Mouse (Mus musculus) limb, embryonic 13.5 days (tissue): ENCODE results near the gene Nxpe3. TPM values are rescaled to one million over a fixed set of nuclear protein-coding genes. Genes with fewer than 3 reads are reported as not detected.
"Not testable (repeated sequence)": the region's sequence is repeated elsewhere in the genome, so short reads cannot be mapped to it uniquely, and the experiment has no call there.

Experiments
- ATAC-seq: fragments of 200-750 bp; cut with Nextera tagmentation; 2 replicates; pipeline ENCODE4 v1.8.0; 2017; ENCODE audit warnings: low read depth, moderate number of reproducible peaks, moderate TSS enrichment; ENCODE audit not compliant: low FRiP score
- H3K27ac ChIP-seq: fragments of 300-500 bp; sonication (generic); 2 replicates; pipeline ENCODE4 v1.5.1; 2015; ENCODE audit warnings: inconsistent platforms, mild to moderate bottlenecking, moderate library complexity
- H3K27me3 ChIP-seq: fragments of 300-500 bp; sonication (generic); 2 replicates; pipeline ENCODE4 v1.6.1; 2015; ENCODE audit warnings: mild to moderate bottlenecking, inconsistent platforms
- H3K36me3 ChIP-seq: fragments of 300-500 bp; sonication (generic); 2 replicates; pipeline ENCODE4 v1.6.1; 2015; ENCODE audit warnings: inconsistent platforms, mild to moderate bottlenecking, moderate library complexity
- H3K4me1 ChIP-seq: fragments of 300-500 bp; sonication (generic); 2 replicates; pipeline ENCODE4 v1.6.1; 2015; ENCODE audit warnings: inconsistent platforms
- H3K4me2 ChIP-seq: fragments of 300-500 bp; sonication (generic); replicated peaks from 2 replicates; pipeline ENCODE4 v1.6.1; 2015; ENCODE audit warnings: inconsistent platforms, mild to moderate bottlenecking, moderate library complexity
- H3K4me3 ChIP-seq: fragments of 300-500 bp; sonication (generic); 2 replicates; pipeline ENCODE4 v1.5.1; 2015; ENCODE audit warnings: moderate library complexity, mild to moderate bottlenecking, inconsistent platforms
- H3K9ac ChIP-seq: fragments of 300-500 bp; sonication (generic); 2 replicates; pipeline ENCODE4 v1.6.1; 2015; ENCODE audit warnings: mild to moderate bottlenecking, inconsistent platforms
- H3K9me3 ChIP-seq: fragments of 300-500 bp; sonication (generic); 2 replicates; pipeline ENCODE4 v1.6.1; 2016; ENCODE audit warnings: inconsistent platforms
- WGBS: fragments of 180-500 bp; shearing (Covaris S2); methylation state at CpG from one replicate; pipeline ENCODE4 v1.1.7; 2015; 5-methylcytosine and 5-hydroxymethylcytosine counted together
- polyA plus RNA-seq: library from polyadenylated mRNA; unstranded; fragments of >200 nt; fragmentation: Nextera tagmentation; extraction: Ambion mirVana; gene quantifications from 2 replicates; pipeline ENCODE4 v1.2.1, GENCODE M21; 2015

Nxpe3 gene
- polyA plus RNA-seq, 1 experiment from 2014 or later, result 0.66 TPM

DNA sequence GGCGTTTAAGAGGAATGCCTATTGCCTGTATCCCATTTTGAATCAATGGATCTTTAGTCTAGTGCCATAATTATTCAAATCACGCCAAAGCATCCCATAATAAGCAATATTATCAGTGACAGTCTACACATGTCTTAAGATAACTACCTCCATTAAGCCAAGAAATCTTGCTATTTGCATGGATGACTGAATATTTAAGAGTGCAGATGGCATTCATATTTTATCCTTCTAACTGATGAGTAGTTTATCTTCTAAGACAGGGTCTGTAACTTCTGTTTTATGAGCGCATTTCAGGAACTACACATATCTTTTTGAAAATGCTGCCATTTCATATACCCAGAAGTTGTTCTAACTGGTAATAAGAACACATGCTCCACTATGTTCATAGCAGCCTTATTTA, 50.2 kb downstream of the Nxpe3 start:
- Histone ChIP-seq H3K4me1 (no peaks in the 10 kb centered on the region), H3K27ac (no peak overlapping the region), H3K4me2 (no peak overlapping the region), H3K9ac (no peak overlapping the region), H3K27me3 (no peaks in the 10 kb centered on the region), H3K36me3 (peaks cover 14% of the 10 kb centered on the region), H3K4me3 (no peak overlapping the region), H3K9me3 (peaks cover 6% of the 10 kb centered on the region; the same call in 1 of the 2 replicates)
- WGBS, result 93% methylated on average over 3 of the region's 3 CpGs
- no peak for ATAC-seq

DNA sequence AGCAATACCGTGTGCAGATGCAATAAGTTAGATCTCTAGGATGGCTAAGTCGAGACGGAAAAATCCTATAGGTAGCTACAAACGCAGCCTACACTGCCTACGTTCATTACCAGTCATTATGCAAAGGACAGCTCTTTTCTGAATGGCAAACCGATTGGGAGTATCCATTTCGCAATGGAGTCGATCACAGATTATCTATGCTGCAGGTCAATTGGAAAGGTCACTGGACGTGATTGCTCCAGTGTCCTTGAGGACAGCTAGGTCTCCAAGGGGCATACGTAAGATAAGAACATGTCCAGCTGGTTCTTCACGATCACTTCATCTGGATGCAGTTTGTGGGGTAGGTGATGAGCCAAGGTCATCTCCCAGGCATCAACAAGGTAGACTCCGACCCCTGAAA, 51.2 kb downstream of the Nxpe3 start:
- peaks cover 6% of the 10 kb centered on the region; the same call in 1 of the 2 replicates for H3K9me3 ChIP-seq
- H3K27me3 ChIP-seq, result no peaks in the 10 kb centered on the region
- ATAC-seq, result no peak
- no peak overlapping the region for H3K4me3 ChIP-seq
- H3K4me2 ChIP-seq, result no peak overlapping the region
- H3K36me3 ChIP-seq, result peaks cover 14% of the 10 kb centered on the region
- no peaks in the 10 kb centered on the region for H3K4me1 ChIP-seq
- H3K9ac ChIP-seq, result no peak overlapping the region
- 94% methylated on average over 12 of the region's 12 CpGs for WGBS
- H3K27ac ChIP-seq, result no peak overlapping the region

DNA sequence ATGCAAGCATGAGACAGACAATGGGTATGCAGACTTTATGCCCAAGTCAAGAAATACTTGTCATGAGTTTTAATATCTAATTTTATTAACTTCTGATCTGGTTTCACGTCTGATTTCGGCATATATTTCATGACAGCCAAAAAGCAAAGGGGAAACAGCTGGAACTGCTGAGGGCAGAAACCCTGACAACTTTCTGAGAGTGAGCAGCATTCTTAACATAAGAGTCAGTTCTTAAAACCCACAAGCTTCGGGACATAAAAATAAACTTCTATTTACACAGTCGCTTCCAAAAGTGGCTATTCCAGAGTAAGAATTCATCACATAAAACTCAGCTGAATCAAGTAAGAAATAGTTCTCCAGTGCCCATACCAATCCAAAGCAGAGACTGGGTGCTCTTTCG, 52.0 kb downstream of the Nxpe3 start:
- H3K9ac ChIP-seq, result no peak overlapping the region
- H3K27ac ChIP-seq, result no peak overlapping the region
- H3K4me2 ChIP-seq, result no peak overlapping the region
- no peaks in the 10 kb centered on the region for H3K27me3 ChIP-seq
- H3K36me3 ChIP-seq, result peaks cover 14% of the 10 kb centered on the region
- H3K9me3 ChIP-seq, result peaks cover 6% of the 10 kb centered on the region; the same call in 1 of the 2 replicates
- 82% methylated on average over 5 of the region's 5 CpGs for WGBS
- ATAC-seq, result no peak
- no peak overlapping the region for H3K4me3 ChIP-seq
- H3K4me1 ChIP-seq, result peaks cover under 1% of the 10 kb centered on the region

DNA sequence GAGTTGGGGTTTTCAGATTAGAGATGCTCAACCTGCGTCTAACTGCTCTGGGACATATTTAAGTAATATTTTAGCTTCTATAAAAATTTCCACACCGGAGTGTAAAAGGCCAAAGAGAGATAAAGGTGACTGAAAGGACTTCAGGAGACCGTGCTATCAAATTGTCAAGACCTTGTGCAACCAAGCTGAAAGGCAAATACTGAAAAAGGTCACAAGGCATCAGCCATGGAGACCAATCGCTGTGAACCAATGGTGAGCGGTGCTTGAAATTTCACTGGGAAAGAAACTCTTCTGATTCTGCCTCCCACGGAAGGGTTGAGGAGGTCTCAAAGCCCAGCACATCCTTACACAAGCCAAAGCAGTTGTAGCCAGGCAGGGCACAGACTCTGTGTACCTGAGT, 53.6 kb downstream of the Nxpe3 start:
- H3K27me3 ChIP-seq, result no peaks in the 10 kb centered on the region
- H3K4me1 ChIP-seq, result peaks cover 6% of the 10 kb centered on the region
- H3K36me3 ChIP-seq, result peaks cover 10% of the 10 kb centered on the region
- H3K9ac ChIP-seq, result no peak overlapping the region
- no peak for ATAC-seq
- H3K4me2 ChIP-seq, result no peak overlapping the region
- no peak overlapping the region for H3K4me3 ChIP-seq
- WGBS, result 91% methylated on average over 6 of the region's 6 CpGs
- no peak overlapping the region for H3K27ac ChIP-seq
- peaks cover 6% of the 10 kb centered on the region; the same call in 1 of the 2 replicates for H3K9me3 ChIP-seq

DNA sequence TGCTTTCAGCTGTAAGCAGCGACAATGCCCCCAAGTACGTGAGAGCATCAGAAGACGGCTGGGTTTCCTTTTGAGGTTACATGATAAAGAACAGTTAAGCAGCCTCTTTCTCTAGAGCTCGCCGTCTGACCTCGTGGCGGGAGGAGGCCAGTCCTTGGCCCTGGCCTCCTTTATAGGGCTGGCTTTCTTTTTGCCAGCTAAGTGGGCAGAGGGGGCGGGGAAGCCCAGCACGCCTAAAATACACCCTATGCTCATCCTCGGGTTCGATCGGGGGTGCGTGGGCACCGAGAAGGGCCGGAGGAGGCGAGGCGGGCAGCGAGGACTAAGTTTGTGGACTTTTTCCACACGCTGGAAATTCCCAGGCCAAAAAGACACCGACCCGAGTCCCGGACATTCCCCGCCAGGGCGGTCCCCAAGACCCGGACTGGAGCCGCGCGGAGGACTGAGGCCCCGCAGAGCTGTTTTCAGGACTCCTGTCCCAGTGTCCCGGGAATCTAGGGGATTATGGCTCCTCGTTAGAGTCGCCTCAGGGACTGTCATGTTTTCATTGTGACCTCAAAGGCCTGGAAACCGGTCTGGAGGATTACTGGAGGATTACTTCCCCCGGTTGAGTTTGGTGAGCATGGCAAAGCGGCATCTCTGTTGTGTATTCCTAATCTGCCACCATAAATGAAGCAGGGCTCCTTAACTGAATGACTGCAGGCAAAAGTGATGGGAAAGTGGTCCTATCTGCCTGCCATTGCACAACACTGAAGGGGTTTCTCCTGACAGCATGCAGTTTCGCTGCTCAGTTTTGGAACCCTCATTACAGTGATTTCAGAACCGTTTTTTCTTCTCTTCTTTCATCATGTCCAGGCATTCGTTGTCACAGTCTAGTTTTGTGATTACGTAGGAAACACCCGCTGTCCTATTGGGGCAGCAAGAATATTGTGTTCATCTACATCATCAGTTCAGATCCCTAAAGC, 56.3 kb downstream of the Nxpe3 start, which contains the start of gene Nfkbiz:
Nfkbiz (minus strand) TSS at position 390 of the 965 bp plus-strand sequence.
- WGBS, result under 1% methylated on average over 40 of the region's 40 CpGs
- peak within 1 kb of the TSS; percentile 82 for H3K27ac ChIP-seq
- H3K9ac ChIP-seq, result peak within 1 kb of the TSS; percentile 82
- H3K4me2 ChIP-seq, result peak within 1 kb of the TSS; percentile 74
- ATAC-seq, result peak; percentile 92
- no peaks in the 10 kb centered on the region for H3K9me3 ChIP-seq
- H3K4me3 ChIP-seq, result peak within 1 kb of the TSS; percentile 56
- H3K36me3 ChIP-seq, result peaks cover 14% of the 10 kb centered on the region
- peaks cover 6% of the 10 kb centered on the region for H3K4me1 ChIP-seq
- no peaks in the 10 kb centered on the region for H3K27me3 ChIP-seq

DNA sequence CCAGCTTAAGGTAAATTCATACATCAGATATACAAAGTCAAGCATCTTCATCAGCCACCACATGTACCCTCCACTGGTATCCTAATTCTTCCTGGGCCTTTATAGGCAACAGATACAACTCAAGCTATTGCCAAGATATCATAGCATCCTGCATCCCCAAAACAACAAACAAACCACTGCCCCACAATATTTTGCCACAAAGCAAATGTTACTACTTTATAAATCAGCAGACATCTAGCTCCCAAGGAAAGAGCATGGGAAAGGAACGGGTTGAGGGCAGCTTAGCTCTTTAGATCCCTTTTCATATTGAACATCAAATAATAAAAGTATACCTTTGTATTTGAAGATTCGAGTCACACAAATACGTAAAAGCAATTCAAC, 57.0 kb downstream of the Nxpe3 start:
- Histone ChIP-seq H3K27ac (no peak overlapping the region), H3K4me1 (peaks cover 6% of the 10 kb centered on the region)

DNA sequence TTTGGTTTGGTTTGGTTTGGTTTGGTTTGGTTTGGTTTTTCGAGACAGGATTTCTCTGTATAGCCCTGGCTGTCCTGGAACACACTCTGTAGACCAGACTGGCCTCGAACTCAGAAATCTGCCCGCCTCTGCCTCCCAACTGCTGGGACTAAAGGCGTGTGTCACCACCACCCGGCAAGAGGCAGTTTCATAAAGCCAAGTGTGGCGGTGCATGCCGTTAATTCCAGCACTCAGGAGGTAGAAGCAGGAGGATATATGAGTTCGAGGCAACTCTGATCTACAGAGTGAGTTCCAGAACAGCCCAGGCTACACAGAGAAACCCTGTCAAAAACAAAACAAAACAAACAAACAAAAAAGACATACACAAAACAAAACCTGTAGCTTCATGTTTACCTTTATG, 57.4 kb downstream of the Nxpe3 start:
- H3K27me3 ChIP-seq, H3K9ac ChIP-seq, H3K9me3 ChIP-seq, H3K27ac ChIP-seq, H3K4me1 ChIP-seq, ATAC-seq: not testable (repeated sequence)
- 89% methylated on average over 8 of the region's 8 CpGs for WGBS
- Histone ChIP-seq H3K4me3 (peak overlapping the region; percentile 56; the same call in 1 of the 2 replicates), H3K36me3 (peaks cover 22% of the 10 kb centered on the region), H3K4me2 (peak overlapping the region; percentile 74)

More for the DNA sequence above, 57.0 kb downstream of the Nxpe3 start:
- no peaks in the 10 kb centered on the region for H3K27me3 ChIP-seq
- no peaks in the 10 kb centered on the region for H3K9me3 ChIP-seq
- H3K9ac ChIP-seq, result peak overlapping the region; percentile 82
- peak overlapping the region; percentile 56 for H3K4me3 ChIP-seq
- H3K36me3 ChIP-seq, result peaks cover 18% of the 10 kb centered on the region
- peak overlapping the region; percentile 74 for H3K4me2 ChIP-seq
- WGBS, result 10% methylated on average over 3 of the region's 3 CpGs
- ATAC-seq, result no peak

DNA sequence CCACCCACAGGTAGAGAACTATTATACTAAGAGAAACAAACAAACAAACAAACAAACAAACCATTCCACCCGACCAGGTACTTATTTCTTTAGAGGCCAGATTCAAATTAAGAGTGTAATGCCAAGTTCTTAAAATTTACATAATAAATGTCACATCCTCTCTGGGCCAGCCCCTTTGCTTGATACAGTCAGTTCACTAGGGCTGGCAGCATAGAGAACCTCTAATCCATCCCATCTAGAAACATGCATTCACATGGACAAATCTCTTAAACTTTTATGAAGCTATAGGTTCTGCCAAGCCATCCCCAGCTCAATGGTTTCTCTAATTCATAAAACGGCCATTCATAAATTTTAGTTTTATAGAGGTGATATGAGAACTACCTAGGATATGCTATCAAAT, 57.9 kb downstream of the Nxpe3 start:
- H3K36me3 ChIP-seq, result peaks cover 22% of the 10 kb centered on the region
- no peak overlapping the region for H3K4me2 ChIP-seq
- no peaks in the 10 kb centered on the region for H3K27me3 ChIP-seq
- H3K4me3 ChIP-seq, result no peak overlapping the region
- WGBS, result 74% methylated on average over 2 of the region's 2 CpGs
- H3K4me1 ChIP-seq, result peaks cover 6% of the 10 kb centered on the region
- no peak overlapping the region for H3K27ac ChIP-seq
- H3K9me3 ChIP-seq, result no peaks in the 10 kb centered on the region
- ATAC-seq, result no peak
- H3K9ac ChIP-seq, result no peak overlapping the region

DNA sequence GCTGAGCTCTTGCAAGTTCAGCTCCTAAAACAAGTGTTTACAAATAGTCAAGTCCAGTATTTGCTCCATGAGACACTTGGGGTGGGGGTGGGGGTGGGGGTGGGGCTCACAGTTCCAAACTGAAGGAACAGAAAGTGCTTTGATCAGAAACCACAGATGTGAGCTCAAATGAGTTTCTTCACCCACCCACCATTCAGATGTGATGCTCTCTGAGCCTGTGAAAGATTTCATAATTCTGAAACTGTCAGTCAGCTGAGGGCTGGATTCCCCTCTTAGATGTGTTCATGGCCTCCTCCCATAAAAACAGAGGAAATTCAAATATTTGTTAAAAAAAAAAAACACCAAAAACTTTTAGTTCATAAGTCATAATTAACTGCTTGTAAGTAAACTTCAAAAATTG, 59.3 kb downstream of the Nxpe3 start:
- H3K4me2 ChIP-seq, result no peak overlapping the region
- H3K4me1 ChIP-seq, result peaks cover 6% of the 10 kb centered on the region
- no peaks in the 10 kb centered on the region for H3K9me3 ChIP-seq
- no peak overlapping the region for H3K9ac ChIP-seq
- no peak for ATAC-seq
- H3K27ac ChIP-seq, result no peak overlapping the region
- peaks cover 22% of the 10 kb centered on the region for H3K36me3 ChIP-seq
- no peaks in the 10 kb centered on the region for H3K27me3 ChIP-seq
- no peak overlapping the region for H3K4me3 ChIP-seq

DNA sequence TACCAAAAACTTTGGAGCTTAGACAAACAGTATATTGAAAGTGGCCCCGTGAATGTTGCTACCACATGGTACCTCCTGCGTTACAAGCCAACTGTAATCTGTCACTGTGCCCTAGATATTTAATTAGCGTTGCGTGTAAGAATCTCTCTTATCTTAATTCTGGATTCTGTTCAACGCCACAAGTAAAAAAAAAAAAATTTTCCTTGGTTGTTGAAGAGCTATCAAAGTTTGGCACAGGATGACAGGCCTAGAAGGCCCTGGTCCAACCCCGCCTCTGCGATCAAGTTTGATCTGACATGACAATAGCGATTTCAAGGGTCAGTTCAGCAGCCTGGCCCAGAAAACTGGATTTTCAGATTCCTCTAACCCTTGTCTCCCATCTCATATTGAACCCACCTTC, 62.5 kb downstream of the Nxpe3 start:
- H3K27me3 ChIP-seq, result no peaks in the 10 kb centered on the region
- no peak overlapping the region for H3K9ac ChIP-seq
- no peak overlapping the region for H3K4me3 ChIP-seq
- ATAC-seq, result no peak
- 94% methylated on average over 8 of the region's 8 CpGs for WGBS
- H3K4me1 ChIP-seq, result no peaks in the 10 kb centered on the region
- H3K27ac ChIP-seq, result no peak overlapping the region
- no peak overlapping the region for H3K4me2 ChIP-seq
- peaks cover 22% of the 10 kb centered on the region for H3K36me3 ChIP-seq
- no peaks in the 10 kb centered on the region for H3K9me3 ChIP-seq

DNA sequence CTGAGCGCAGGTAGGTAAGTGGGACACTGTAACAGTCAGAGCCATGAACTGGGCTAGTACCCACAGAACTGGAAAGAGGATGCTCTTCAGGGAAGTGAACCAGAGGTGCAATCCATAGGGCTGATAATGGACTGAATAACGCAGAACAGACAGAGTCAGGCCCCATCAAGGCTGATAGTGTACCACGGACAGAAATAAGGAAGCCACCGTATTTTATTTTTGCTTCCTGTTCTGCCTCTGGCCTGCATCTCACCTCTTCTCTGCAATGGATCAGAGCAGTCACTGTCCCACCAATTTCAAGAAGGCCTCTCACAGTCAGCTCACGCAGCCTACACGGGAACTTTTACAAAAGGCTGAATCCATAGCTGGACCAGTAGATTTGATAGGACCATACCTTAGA, 63.0 kb downstream of the Nxpe3 start:
- no peak for ATAC-seq
- no peak overlapping the region for H3K9ac ChIP-seq
- H3K9me3 ChIP-seq, result no peaks in the 10 kb centered on the region
- H3K27me3 ChIP-seq, result no peaks in the 10 kb centered on the region
- H3K4me2 ChIP-seq, result no peak overlapping the region
- no peak overlapping the region for H3K4me3 ChIP-seq
- no peak overlapping the region for H3K27ac ChIP-seq
- no peaks in the 10 kb centered on the region for H3K4me1 ChIP-seq
- 94% methylated on average over 6 of the region's 6 CpGs for WGBS
- H3K36me3 ChIP-seq, result peaks cover 22% of the 10 kb centered on the region

DNA sequence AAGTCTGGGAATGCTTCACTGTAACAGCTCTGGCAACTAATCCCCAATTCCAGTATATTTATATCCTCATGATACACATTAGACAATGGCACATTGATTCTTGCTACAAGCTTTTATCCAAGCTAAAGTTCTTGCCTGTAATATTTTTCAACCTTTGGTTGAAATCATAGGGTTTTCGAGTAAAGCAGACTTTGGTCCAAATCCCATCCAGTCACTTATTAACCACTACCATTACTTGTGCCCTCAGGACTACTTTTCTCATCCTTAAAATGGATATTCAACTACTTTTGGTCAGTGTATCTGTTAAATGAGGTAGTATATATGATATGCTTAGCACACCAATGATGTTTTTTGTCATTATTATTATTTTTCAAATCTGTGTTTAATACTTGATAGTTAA, 63.6 kb downstream of the Nxpe3 start:
- no peak overlapping the region for H3K4me3 ChIP-seq
- no peak for ATAC-seq
- H3K36me3 ChIP-seq, result peaks cover 22% of the 10 kb centered on the region
- no peak overlapping the region for H3K4me2 ChIP-seq
- no peak overlapping the region for H3K27ac ChIP-seq
- no peaks in the 10 kb centered on the region for H3K27me3 ChIP-seq
- no peaks in the 10 kb centered on the region for H3K4me1 ChIP-seq
- no peak overlapping the region for H3K9ac ChIP-seq
- 92% methylated on average over 1 of the region's 1 CpGs for WGBS
- no peaks in the 10 kb centered on the region for H3K9me3 ChIP-seq
